Mouse (Mus musculus): ENCODE measurements around the gene Fam49a. TPM values are rescaled to one million over a fixed set of nuclear protein-coding genes. Genes with fewer than 3 reads are reported as not detected.

The Fam49a gene
- 5.9 TPM for polyA plus RNA-seq (2014; fragmentation: Illumina TruSeq; extraction: RNeasy Lipid Tissue Mini Kit (QIAGEN cat#74804); ENCODE audit: low replicate concordance)

GRCm38 (mm10) chr12:12261987-12262971 lies at the start of gene Fam49a:
Gene Fam49a (plus strand): TSS chr12:12262139.

All from small intestine, adult 10 weeks (tissue).